Mouse (Mus musculus) kidney, adult 2 months (tissue): Measurements from ENCODE around the gene Plekhn1.

ENCODE experiments used
- CTCF ChIP-seq: fragments of 200-500 bp; conservative IDR thresholded peaks from 2 replicates; pipeline ENCODE4 v1.5.1; 2011; ENCODE audit warnings: low read depth, mild to moderate bottlenecking, control low read depth, low read length, moderate library complexity, mixed read lengths; ENCODE audit not compliant: insufficient read depth, insufficient read length
- POLR2A ChIP-seq: fragments of 200-500 bp; IDR thresholded peaks from one replicate; pipeline ENCODE4 v1.6.1; 2011; ENCODE audit warnings: low read depth, low read length, control low read depth

DNA sequence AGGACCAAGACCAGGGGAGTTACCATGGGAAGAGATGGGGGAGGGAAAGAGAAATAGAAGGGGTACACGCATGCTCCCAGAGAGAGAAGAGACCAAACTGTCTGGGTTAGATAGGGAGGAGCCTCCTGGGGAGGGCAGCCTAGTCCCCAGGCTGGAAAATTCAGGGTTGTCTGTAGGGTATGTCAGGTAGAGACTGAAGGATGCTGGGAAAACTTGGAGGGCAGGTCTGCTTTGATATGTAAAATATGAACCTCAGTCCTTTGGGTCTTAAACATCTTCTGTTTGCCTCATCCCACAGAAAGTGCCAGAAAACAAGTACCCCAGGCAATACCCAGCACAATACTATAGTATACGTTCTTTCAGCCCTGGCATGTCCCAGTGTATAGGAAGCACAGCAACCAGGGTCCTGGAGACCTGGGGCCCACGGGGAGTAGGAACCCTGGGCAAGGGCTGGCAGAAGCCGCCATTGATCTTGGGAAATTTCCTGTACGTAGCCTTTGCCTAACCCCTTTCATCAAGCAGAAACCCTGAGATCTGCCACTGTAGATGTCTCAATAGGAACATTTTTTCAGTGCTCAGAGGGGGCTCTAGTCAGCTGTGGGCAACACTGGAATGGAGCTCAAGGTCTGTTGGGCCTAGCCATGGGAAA is 46.4 kb downstream of the Plekhn1 start:
- TF ChIP-seq POLR2A (no peak), CTCF (no peak)
